Mouse (Mus musculus) myocyte (in vitro differentiated cells): ENCODE measurements around the gene Gm1553.

Experiments used
- CEBPB ChIP-seq: IDR thresholded peaks from 2 replicates; pipeline ENCODE4 v1.6.1; 2011; ENCODE audit warnings: mild to moderate bottlenecking, moderate library complexity; ENCODE audit not compliant: poor library complexity, insufficient read depth, severe bottlenecking
- MYOD1 ChIP-seq, 3 experiments: IDR thresholded peaks; one replicate each; pipeline ENCODE4 v1.6.1; 2011; ENCODE audit warnings: control low read depth in 2 of 3, low read depth in 2 of 3, mild to moderate bottlenecking in 2 of 3, moderate library complexity in 1 of 3; ENCODE audit not compliant: insufficient read length in 2 of 3, control insufficient read depth in 1 of 3
- POLR2A ChIP-seq: IDR thresholded peaks from one replicate; pipeline ENCODE4 v1.6.1; 2011; ENCODE audit warnings: low read depth, mild to moderate bottlenecking, control low read depth, moderate library complexity; ENCODE audit not compliant: insufficient read length
- POLR2AphosphoS2 ChIP-seq: IDR thresholded peaks from one replicate; pipeline ENCODE4 v1.6.1; 2011; ENCODE audit warnings: low read depth, control low read depth; ENCODE audit not compliant: insufficient read length
- USF1 ChIP-seq: IDR thresholded peaks from one replicate; pipeline ENCODE4 v1.6.1; 2011; ENCODE audit warnings: low read depth, mild to moderate bottlenecking, control low read depth, moderate library complexity

GRCm38 (mm10) chr10:82492518-82492917 lies at the start of gene Gm1553:
- TF ChIP-seq POLR2A, result no peak
- TF ChIP-seq CEBPB, result no peak
- TF ChIP-seq POLR2AphosphoS2, result no peak
- no peak for TF ChIP-seq USF1
- no peak for TF ChIP-seq MYOD1 (IDR thresholded peaks at IDR 0.05; ENCODE audit: control insufficient read depth in 1 of 3, insufficient read length in 2 of 3, low read depth in 2 of 3)
